Mouse (Mus musculus): ENCODE measurements around the gene a. TPM values are rescaled to one million over a fixed set of nuclear protein-coding genes. Genes with fewer than 3 reads are reported as not detected.
"Not testable (repeated sequence)": the region's sequence is repeated elsewhere in the genome, so short reads cannot be mapped to it uniquely, and the experiment has no call there.

Gene a
- polyA plus RNA-seq, 1 experiment from 2014 or later, result 0.32 TPM

DNA sequence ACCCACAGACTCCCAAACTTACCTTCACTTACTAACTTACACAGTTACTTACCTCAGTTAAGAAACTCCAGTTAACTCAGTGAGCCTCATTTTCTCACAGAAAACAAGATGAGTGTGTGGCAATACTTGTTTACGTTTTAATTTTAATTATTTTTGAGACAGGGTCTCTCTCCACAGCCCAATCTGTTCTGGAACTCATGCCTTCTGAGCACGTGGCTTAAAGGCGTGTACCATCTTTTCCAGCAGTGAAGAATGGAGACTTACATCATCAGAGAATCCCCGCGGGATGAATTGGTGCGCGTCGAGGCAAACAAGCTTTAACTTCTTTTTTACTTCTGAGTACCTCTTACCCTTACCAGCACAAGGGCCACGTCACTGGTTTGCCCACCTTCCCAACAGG, 158.7 kb downstream of the a start:
- no peak overlapping the region for H3K4me2 ChIP-seq
- no peaks in the 10 kb centered on the region for H3K27me3 ChIP-seq
- H3K4me1 ChIP-seq (replicated peaks), result no peaks in the 10 kb centered on the region
- no peak overlapping the region for H3K4me3 ChIP-seq (replicated peaks)
- H3K36me3 ChIP-seq (replicated peaks), result no peaks in the 10 kb centered on the region
- H3K9ac ChIP-seq, result no peak overlapping the region
- ATAC-seq (ENCODE audit: insufficient read depth), result no peak
- whole genome bisulfite sequencing (ENCODE audit: insufficient replicate concordance), result 65% methylated on average over 9 of the region's 9 CpGs
- no peaks in the 10 kb centered on the region for H3K9me3 ChIP-seq (replicated peaks)
- H3K27ac ChIP-seq (replicated peaks), result no peak overlapping the region

DNA sequence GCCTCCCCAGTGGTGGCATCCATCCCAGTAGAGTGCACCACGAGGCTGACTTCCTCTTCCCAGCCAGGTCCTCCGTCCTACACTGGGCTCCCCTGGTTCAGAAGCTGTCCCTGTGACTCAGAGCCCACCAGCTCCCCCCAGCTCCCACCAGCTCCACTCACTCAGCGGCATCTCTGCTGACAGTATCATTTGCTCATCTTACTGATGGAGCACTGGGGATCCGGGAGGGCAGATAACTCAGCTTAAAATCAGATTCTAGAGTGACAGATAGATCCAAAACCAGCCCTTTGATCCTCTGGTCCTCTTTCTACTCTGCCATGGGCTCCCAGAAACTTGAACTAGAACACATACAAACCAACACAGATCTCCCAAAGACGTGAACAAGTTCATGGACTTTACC, 159.4 kb downstream of the a start:
- 30% methylated on average over 5 of the region's 5 CpGs for WGBS (ENCODE audit: insufficient replicate concordance)
- no peaks in the 10 kb centered on the region for H3K9me3 ChIP-seq (replicated peaks)
- no peak overlapping the region for H3K27ac ChIP-seq (replicated peaks)
- no peaks in the 10 kb centered on the region for H3K36me3 ChIP-seq (replicated peaks)
- no peak overlapping the region for H3K4me3 ChIP-seq (replicated peaks)
- no peak overlapping the region for H3K9ac ChIP-seq
- no peak for ATAC-seq (ENCODE audit: insufficient read depth)
- no peaks in the 10 kb centered on the region for H3K27me3 ChIP-seq
- no peak overlapping the region for H3K4me2 ChIP-seq
- no peaks in the 10 kb centered on the region for H3K4me1 ChIP-seq (replicated peaks)

DNA sequence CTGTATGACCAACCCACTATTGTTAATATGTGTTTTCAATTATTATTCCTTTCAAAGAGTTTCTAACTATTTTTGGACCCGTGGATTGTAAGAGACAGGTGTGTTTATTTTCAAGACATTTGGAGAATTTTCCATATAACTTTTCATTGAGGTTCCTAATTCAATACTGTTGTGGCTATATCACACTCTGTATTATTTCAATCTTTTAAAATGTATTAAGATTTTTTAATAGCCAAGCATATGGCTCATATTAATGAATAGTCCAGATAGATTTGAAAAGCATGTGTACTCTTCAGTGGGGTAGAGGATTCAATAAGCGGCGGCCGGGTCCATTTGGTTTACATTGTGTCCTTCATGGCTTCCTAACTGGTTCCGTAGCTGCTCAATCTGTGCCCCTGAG, 168.3 kb downstream of the a start:
- no peaks in the 10 kb centered on the region for H3K27me3 ChIP-seq
- ATAC-seq (ENCODE audit: insufficient read depth), result no peak
- H3K36me3 ChIP-seq (replicated peaks), result no peaks in the 10 kb centered on the region
- no peaks in the 10 kb centered on the region for H3K9me3 ChIP-seq (replicated peaks)
- no peak overlapping the region for H3K4me2 ChIP-seq
- 67% methylated on average over 5 of the region's 5 CpGs for WGBS (ENCODE audit: insufficient replicate concordance)
- no peak overlapping the region for H3K4me3 ChIP-seq (replicated peaks)
- H3K9ac ChIP-seq, result no peak overlapping the region
- no peaks in the 10 kb centered on the region for H3K4me1 ChIP-seq (replicated peaks)
- H3K27ac ChIP-seq (replicated peaks), result no peak overlapping the region

DNA sequence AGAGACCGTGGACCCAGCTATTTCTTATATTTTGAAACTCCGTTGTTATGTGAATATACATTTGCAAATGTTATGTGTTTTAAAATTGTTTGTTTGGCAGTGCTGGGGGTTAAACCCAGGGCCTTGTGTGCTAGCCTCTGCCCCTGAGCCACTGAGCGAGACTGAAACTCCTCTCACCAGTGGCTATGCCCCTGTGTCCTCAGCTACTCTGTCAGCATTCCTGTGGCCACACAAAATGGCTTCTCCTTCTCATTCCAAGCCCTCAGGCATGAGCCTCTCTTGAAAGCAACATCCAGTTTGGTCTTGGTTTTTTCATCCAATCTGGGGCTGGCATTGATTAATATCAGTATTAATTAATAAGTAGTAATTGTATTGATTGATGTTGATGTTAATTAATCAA, 168.7 kb downstream of the a start:
- H3K9ac ChIP-seq, result no peak overlapping the region
- H3K27ac ChIP-seq (replicated peaks), result no peak overlapping the region
- no peaks in the 10 kb centered on the region for H3K27me3 ChIP-seq
- 68% methylated on average over 3 of the region's 3 CpGs for WGBS (ENCODE audit: insufficient replicate concordance)
- H3K4me3 ChIP-seq (replicated peaks), result no peak overlapping the region
- H3K4me2 ChIP-seq, result no peak overlapping the region
- H3K9me3 ChIP-seq (replicated peaks), result no peaks in the 10 kb centered on the region
- no peak for ATAC-seq (ENCODE audit: insufficient read depth)
- H3K4me1 ChIP-seq (replicated peaks), result no peaks in the 10 kb centered on the region
- no peaks in the 10 kb centered on the region for H3K36me3 ChIP-seq (replicated peaks)

DNA sequence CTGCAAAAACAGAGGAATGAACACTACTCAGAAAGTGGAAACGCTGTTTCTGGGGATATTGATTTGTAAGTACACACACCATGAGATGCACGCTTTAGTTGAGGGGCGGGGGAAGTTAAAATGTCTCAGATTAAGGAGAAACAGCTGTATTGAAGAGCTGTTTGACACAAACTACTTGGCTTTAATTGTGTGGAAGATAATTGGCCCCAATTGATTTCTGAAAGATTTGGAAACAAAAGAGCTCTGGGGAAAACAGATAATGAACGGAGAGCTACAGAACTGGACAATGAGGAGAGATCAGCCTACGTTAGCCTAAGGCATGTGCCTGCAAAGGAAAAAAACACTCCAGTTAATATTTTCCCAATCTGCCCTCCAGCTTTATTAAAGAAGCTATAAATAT, 172.0 kb downstream of the a start:
- Histone ChIP-seq H3K4me3 (replicated peaks) (no peak overlapping the region), H3K36me3 (replicated peaks) (no peaks in the 10 kb centered on the region), H3K27ac (replicated peaks) (no peak overlapping the region), H3K9ac (no peak overlapping the region), H3K4me1 (replicated peaks) (no peaks in the 10 kb centered on the region), H3K27me3 (no peaks in the 10 kb centered on the region), H3K4me2 (no peak overlapping the region), H3K9me3 (replicated peaks) (no peaks in the 10 kb centered on the region)
- no peak for ATAC-seq (ENCODE audit: insufficient read depth)
- 54% methylated on average over 5 of the region's 5 CpGs for WGBS (ENCODE audit: insufficient replicate concordance)

DNA sequence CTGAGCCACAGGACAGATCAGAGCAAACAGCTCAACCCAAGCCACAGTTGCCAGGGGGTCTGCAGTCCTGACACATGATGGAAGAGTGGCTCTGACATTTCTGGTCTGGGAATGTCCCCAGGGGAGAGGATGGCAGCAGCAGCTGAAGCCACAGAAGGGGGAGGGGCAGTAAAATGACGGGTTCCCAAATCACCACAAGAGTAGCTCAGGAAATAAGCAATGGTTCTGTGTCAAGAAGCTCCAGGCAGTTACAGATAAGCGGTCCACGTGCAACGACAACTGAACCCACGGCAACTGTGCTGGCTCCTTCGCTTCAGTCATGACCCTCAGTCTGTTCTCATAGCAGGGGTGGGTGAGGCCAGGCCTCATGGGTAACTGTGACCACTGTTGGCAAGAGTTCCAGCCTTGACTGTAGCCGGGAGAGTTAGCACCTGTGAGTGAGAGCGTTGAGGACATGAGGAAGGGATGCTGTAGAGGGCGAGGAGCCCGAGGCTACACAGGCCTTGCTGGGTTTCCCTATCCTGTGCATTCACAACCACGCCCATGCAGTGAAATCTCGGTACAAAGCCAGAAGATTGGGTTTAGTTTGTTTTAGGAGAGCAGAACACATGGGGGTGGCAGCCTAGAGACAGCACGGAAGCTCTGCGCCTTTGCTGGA, 178.7 kb downstream of the a start:
- not testable (repeated sequence) for H3K4me3 ChIP-seq (replicated peaks); H3K9me3 ChIP-seq (replicated peaks); H3K4me1 ChIP-seq (replicated peaks); H3K36me3 ChIP-seq (replicated peaks); H3K9ac ChIP-seq; H3K27me3 ChIP-seq; H3K27ac ChIP-seq (replicated peaks); ATAC-seq (ENCODE audit: insufficient read depth); H3K4me2 ChIP-seq
- 30% methylated on average over 14 of the region's 14 CpGs for WGBS (ENCODE audit: insufficient replicate concordance)

DNA sequence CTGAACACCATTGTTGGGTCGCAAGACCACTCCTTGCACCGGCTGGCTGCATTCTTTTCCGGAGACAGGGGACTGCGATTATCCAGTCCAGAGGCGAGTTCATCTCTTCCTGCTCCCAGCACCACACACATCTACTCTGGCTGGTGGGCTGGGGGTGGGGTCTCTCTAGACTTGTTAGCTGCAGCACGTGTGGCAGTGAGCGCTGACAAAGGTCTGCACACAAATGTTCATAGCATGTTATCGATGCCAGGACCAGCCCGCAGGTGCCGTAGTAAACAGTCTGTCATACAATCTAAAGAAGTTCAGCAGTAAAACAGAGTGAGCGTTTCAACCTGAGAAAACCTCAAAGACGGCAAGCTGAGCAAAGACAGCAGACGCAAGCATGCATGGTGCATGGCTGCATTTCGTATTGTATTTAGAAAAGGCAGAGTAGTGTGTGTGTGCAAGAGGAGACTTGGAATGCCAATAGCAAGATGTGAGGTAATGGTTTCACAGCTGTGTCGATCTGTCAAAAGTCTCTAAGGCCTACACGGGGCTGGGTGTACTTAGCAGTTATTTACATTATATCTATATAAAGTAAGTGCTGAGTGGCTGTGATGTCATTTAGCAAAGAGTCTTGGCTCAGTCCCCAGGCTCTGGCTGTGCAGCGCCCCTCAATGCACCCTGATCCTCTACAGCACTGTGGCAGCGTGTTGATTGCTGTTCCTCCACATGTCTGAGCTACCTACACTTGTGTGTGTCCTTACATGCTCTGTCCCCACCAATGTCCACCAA, 180.9 kb downstream of the a start:
- no peaks in the 10 kb centered on the region for H3K36me3 ChIP-seq (replicated peaks)
- no peak for ATAC-seq (ENCODE audit: insufficient read depth)
- no peaks in the 10 kb centered on the region for H3K27me3 ChIP-seq
- no peaks in the 10 kb centered on the region for H3K4me1 ChIP-seq (replicated peaks)
- no peaks in the 10 kb centered on the region for H3K9me3 ChIP-seq (replicated peaks)
- H3K4me3 ChIP-seq (replicated peaks), result no peak overlapping the region
- 59% methylated on average over 18 of the region's 18 CpGs for WGBS (ENCODE audit: insufficient replicate concordance)
- H3K9ac ChIP-seq, result no peak overlapping the region
- no peak overlapping the region for H3K27ac ChIP-seq (replicated peaks)
- no peak overlapping the region for H3K4me2 ChIP-seq

DNA sequence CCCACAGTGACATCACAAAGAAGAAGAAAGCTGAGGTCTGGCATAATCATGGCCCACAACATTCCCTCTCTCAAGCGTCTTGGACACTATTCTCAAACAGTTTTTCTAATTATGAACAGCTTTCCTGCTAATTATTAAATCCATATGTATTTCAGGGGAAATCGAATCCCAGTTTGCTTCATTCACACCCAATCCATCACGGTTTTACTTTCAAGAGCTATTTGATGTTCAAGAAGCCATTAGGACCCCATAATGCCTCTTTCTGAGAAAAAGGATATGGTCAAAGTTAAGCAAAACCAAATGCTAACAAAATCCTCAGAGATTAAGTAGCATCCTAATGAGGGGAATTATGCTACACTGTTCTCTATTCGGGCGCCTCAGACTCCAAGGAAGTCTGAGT, 181.8 kb downstream of the a start:
- Histone ChIP-seq H3K4me3 (replicated peaks) (no peak overlapping the region), H3K27ac (replicated peaks) (no peak overlapping the region), H3K9me3 (replicated peaks) (no peaks in the 10 kb centered on the region), H3K4me1 (replicated peaks) (no peaks in the 10 kb centered on the region), H3K4me2 (no peak overlapping the region), H3K36me3 (replicated peaks) (no peaks in the 10 kb centered on the region), H3K27me3 (no peaks in the 10 kb centered on the region), H3K9ac (no peak overlapping the region)
- ATAC-seq (ENCODE audit: insufficient read depth), result no peak
- 65% methylated on average over 5 of the region's 5 CpGs for WGBS (ENCODE audit: insufficient replicate concordance)

DNA sequence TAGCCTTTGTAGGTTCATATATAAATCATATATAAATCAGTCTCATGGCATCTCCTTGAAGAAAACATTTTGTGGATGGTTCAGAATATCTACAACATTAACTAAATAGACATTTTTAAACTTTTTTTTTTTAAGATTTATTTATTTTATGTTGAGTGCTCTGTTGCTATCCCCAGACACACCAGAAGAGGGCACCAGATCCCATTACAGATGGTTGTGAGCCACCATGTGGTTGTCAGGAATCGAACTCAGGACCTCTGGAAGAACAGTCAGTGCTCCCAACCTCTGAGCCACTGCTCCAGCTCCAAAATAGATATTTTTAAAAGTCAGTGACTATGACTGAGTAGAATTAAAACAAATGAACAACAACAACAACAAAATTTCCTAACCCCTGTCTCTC, 195.4 kb downstream of the a start:
- H3K27ac ChIP-seq (replicated peaks), result no peak overlapping the region
- no peaks in the 10 kb centered on the region for H3K4me1 ChIP-seq (replicated peaks)
- H3K27me3 ChIP-seq, result no peaks in the 10 kb centered on the region
- no peak for ATAC-seq (ENCODE audit: insufficient read depth)
- 39% methylated on average over 1 of the region's 1 CpGs for WGBS (ENCODE audit: insufficient replicate concordance)
- H3K4me2 ChIP-seq, result no peak overlapping the region
- no peaks in the 10 kb centered on the region for H3K36me3 ChIP-seq (replicated peaks)
- no peaks in the 10 kb centered on the region for H3K9me3 ChIP-seq (replicated peaks)
- H3K4me3 ChIP-seq (replicated peaks), result no peak overlapping the region
- H3K9ac ChIP-seq, result no peak overlapping the region

DNA sequence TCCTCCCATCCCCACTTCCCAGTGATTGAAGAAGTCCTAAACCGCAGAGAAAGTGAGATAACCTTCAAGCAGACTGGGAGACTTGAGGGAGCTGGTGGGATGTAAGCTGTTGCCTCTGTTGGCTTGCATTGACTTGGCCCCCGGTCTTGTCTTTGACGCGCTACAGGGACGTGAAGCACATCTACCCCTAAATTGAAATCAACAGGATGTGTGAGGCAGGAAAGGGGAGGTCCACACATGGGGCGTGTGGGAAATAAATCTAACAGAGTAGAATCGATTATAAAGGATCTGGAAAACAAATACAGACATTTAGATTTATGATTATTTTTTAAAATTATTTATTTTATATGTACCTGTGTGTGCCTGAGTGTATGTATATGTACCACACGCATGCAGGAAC, 200.2 kb downstream of the a start:
- Histone ChIP-seq H3K4me2 (no peak overlapping the region), H3K27me3 (no peaks in the 10 kb centered on the region), H3K4me3 (replicated peaks) (no peak overlapping the region), H3K4me1 (replicated peaks) (no peaks in the 10 kb centered on the region), H3K9ac (no peak overlapping the region), H3K36me3 (replicated peaks) (no peaks in the 10 kb centered on the region), H3K27ac (replicated peaks) (no peak overlapping the region), H3K9me3 (replicated peaks) (no peaks in the 10 kb centered on the region)
- ATAC-seq (ENCODE audit: insufficient read depth), result no peak
- WGBS (ENCODE audit: insufficient replicate concordance), result 23% methylated on average over 8 of the region's 8 CpGs

DNA sequence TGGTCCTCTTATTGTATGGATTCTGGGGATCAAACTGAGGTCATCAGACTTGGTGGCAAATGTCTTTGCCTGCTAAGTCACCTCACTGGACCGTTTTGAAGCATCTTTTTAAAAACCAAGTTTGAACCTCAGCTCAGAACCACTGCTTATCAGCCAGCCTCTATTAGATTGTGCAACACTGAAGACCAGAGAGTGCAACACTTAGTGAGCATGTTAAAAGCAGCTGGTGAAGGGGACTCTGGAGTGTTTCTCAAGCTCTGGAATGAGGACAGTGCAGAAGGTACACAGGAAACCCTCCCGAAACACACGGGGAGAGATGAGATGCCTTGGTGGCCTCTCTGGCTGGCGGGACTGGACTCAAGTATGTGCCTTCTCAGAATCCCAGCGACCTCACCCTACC, 200.9 kb downstream of the a start:
- H3K9ac ChIP-seq, result no peak overlapping the region
- no peak overlapping the region for H3K4me2 ChIP-seq
- H3K9me3 ChIP-seq (replicated peaks), result no peaks in the 10 kb centered on the region
- no peaks in the 10 kb centered on the region for H3K27me3 ChIP-seq
- 48% methylated on average over 5 of the region's 5 CpGs for WGBS (ENCODE audit: insufficient replicate concordance)
- no peak overlapping the region for H3K27ac ChIP-seq (replicated peaks)
- no peaks in the 10 kb centered on the region for H3K36me3 ChIP-seq (replicated peaks)
- ATAC-seq (ENCODE audit: insufficient read depth), result no peak
- no peak overlapping the region for H3K4me3 ChIP-seq (replicated peaks)
- no peaks in the 10 kb centered on the region for H3K4me1 ChIP-seq (replicated peaks)

DNA sequence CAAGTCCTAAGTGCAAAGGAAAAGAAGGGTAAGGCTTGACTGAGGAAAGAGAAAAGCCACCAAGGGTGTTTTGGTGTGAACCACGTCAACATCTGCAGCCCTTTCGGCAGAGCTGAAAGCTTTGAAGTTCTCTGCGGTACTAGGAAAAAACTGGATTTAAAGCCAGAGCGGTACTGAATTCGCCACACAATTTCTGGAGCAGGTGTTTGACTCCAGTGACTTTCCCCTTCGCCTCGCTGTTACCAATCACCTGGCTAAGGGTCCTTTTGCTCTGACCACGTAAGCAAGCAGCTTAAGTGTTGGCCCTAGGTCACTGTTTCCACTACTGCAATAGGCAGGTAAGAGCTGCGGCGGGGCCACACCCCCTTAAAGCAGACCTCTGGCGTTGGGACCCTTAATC, 214.3 kb downstream of the a start:
- WGBS (ENCODE audit: insufficient replicate concordance), result 79% methylated on average over 11 of the region's 11 CpGs
- Histone ChIP-seq H3K9ac (no peak overlapping the region), H3K27ac (replicated peaks) (no peak overlapping the region), H3K27me3 (no peaks in the 10 kb centered on the region), H3K4me1 (replicated peaks) (no peaks in the 10 kb centered on the region), H3K4me2 (no peak overlapping the region), H3K36me3 (replicated peaks) (no peaks in the 10 kb centered on the region), H3K9me3 (replicated peaks) (no peaks in the 10 kb centered on the region), H3K4me3 (replicated peaks) (no peak overlapping the region)
- no peak for ATAC-seq (ENCODE audit: insufficient read depth)
